Mouse (Mus musculus) right cerebral cortex, postnatal 4 days (tissue): ENCODE measurements around the gene Pten.
A peak's percentile ranks its signal among the peaks of the same experiment; 100 is the strongest.

Source experiments
- DNase-seq: peaks from one replicate; pipeline ENCODE4 v3.0.0-alpha.2; 2022

The Pten gene

GRCm38 (mm10) chr19:32756900-32757725 is at the start of gene Pten:
Pten (plus strand) TSS chr19:32757497.
- peak; percentile 95 for DNase-seq

- DNase-seq, result no peak
Measured at GRCm38 (mm10) chr19:32708996-32709395, 48.3 kb upstream of the Pten start.

DNA sequence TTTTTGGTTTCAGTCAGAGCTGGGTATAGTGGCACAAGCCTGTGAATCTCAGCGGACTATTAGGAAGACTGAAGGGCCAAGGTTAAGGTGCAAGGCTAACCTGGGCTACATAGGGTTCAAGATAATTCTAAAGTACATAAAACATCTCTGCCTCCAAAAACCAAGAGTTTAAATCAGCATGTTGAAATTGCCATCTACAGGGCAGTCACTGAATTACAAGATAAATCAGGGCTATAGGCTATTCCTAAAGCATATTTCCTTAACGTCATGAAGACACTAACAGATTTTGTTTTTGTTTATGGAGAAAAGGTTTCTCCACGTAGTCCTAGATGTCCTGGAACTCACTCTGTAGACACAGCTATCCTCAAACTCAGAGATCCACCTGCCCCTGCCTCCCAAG is 47.0 kb upstream of the Pten start:
- no peak for DNase-seq

DNA sequence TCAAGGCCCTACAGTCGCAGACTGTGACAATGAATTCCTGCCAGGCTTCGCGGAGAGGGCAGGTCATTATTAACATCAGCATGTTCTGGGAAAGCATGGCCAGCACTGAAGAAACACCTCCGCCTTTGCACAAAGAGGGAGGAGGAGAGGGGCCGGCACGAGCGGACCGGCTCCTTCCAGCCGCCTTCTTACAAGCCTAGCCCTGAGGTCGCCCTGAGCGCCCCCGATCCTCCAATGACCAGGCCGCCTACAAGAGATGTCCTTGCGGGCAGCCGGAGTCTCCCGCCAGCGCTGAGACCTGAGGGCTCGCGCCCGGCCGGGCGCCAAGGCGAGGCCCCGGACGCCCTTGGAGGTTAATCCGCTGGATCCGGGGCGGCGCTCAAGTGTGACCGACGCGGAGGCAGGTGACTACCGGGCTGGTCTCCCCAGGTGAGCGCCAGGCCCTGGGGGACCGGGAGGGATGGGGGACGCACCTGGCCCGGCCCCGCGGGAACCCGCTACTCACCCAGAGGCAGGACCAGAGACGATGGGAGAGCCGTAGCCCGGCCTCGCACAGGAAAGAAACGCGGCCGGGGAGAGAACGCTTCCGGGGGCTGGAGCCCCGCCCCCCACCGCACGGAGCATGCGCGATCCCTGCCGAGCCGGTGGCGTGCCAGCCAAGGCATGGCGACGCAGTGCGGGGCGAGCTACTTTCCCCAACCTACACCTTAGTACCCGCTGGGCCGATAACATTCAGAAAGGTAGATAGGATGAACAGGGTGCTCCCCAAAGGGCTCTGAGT is 45.3 kb upstream of the Pten start:
- DNase-seq, result peak; percentile 96

DNA sequence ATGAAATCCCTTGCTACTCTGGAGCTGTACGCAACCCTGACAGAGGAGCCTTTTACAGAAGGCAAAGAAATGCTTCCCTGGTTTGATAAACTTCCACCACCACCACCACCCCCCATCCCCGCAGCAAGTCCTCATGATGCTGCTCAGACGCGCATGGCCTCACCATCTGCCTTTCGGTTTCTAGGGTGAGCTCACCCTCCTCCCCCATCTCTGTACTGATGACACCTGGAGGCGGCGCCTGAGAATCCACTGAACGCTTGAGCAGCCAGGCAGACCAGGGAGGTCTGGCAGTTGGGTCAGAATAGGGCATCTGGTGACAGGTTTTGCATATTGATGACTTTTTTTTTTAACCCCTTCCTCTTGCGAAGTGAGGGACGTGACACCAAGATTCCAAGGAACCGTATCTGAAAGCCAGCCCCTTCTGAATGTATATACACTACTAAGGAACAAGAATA is 44.7 kb upstream of the Pten start:
- peak; percentile 60 for DNase-seq

DNA sequence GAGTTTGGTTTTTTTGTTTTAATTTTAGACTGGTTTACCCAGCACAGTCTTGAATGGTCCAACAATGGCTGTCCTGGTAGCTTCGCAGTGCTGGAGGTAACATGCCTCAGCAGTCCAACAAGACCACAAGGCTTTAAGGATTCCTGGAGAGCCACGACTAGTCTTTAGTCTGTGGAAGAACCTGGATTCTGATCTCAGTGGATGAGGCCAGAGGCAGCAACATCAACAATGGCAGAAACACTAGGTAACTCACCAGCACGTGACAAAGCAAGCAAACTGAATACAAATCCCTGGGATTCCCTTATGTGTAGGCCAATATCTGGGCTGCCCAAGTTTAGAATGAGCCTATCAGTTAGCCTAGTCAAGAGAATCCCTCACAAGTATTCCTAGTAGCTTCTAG is 43.8 kb upstream of the Pten start:
- DNase-seq, result no peak

- DNase-seq, result peak; percentile 56
Measured at GRCm38 (mm10) chr19:32715201-32715600, 42.1 kb upstream of the Pten start.

DNA sequence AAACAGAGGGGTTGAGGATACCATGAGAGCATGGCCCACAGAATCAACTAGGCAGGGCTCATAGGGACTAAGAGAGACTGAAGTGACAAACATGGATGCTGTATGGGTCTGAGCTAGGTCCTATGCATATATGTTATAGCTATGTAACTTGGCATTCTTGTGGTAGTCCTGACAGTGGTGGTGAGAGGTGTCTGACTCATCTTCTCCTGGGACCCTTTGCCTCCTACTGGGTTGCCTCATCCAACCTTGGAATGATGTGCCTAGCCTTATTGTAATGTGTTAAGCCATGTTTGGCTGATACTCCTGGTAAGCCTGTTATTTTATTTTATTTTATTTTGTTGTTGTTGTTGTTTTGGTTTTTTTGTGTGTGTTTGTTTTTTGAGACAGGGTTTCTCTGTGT is 41.6 kb upstream of the Pten start:
- no peak for DNase-seq

DNA sequence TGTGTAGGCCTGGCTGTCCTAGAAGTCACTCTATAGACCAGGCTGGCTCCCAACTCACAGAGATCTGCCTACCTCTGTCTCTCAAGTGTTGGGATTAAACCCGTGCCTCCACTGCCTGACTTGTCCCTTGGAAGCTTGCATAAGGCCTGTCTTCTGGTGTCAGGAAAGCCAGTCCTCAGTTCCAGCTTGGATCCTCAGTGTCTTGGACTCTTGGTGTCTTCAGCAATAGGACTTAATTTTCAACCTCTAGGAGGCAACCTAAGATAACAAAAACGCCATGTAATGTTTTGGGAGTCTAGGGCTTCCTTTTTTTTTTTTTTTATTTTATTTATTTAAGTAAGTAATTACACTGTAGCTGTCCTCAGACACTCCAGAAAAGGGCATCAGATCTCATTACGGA is 39.7 kb upstream of the Pten start:
- DNase-seq, result no peak

DNA sequence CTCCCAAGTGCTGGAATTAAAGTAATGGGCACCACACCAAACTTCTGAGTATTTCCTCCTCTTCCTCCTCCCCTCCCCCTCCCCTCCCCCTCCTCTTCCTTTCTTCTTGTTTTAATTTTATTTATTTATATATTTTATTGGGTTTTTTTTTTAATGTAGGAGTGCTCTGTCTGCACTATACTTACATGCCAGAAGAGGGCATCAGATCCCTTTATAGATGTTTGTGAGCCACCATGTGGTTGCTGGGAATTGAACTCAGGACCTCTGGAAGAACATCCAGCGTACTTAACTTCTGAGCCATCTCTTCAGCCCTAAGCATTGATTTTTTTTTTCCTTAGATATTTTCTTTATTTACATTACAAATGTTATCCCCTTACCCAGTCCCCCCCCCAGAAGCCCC is 37.0 kb upstream of the Pten start:
- no peak for DNase-seq

DNA sequence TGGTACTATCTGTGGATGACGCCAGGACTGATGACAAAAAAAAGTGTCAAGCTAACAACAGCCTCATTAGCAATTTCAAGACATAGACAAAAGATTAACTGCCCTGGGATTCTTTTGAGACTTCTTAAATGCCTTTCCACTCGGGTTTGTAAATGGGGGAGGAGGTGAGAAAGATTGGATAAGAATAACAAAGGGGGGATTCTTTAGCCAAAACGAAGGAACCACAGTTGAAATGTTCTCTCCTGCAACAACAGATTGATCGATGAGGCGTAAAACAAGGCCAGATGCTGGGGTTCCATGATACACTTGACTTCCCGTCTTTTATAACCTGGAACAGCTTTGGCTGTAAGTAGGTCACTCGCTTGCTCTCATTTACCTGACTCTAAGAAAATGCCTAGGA is 33.5 kb upstream of the Pten start:
- no peak for DNase-seq

DNA sequence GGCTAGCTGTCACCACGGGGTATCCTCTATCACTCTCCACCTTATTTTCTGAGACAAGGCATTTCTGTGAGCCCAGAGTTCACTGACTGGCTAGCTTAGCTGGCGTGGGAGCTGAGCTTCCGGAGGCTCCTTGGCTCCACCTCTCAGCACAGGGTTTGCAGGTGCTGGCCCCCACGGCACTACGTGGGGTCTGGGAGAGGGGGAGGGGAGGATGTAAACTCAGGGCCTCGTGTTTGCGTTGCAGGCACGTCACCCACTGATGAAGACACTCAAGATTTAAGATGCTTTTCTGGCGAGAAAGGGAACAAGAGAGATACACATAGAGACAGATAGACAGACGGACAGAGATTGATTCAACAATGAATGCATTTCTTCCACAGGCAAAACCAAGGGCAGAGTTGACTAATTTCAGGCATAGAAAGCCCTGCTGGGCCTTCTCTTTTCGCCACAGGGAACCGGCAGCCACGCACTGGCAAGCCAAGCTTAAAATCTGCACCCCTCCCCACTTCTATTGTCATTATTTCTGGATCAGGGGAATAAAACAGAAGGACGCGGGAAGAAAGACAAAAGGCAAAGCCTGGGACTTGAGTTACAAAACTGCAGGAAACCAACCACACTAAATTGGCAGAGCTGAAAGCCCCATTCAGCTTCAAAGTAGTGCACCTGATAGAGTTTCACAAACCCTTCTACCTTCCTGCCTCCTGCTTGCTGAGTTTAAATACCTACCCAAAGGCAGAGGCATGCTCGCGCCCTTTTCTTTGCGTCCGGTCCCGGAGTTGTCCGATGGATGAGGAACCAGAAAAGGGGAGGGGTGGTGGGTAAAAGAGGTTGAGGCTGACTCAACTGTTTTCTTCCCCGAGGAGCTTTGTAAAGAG is 30.6 kb upstream of the Pten start:
- DNase-seq, result no peak

DNA sequence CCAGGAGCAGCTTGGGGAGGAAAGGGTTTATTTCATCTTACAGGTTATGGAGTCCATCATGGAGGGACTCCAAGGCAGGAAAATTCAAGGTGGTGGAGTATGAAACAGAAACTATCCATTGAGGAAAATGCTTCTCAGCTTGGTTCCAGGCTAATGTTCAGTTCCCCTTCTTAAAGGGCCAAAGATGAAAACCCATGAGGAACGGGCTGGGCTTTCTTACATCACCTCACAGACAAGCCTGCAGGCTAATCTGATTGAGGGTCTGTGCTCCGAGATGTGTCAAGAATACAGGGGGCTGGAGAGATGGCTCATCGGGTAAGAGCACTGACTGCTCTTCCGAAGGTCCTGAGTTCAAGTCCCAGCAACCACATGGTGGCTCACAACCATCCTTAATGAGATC is 27.5 kb upstream of the Pten start:
- DNase-seq, result no peak

- DNase-seq, result no peak
Measured at GRCm38 (mm10) chr19:32732922-32733321, 24.4 kb upstream of the Pten start.

- DNase-seq, result no peak
Measured at GRCm38 (mm10) chr19:32737844-32738243, 19.5 kb upstream of the Pten start.

DNA sequence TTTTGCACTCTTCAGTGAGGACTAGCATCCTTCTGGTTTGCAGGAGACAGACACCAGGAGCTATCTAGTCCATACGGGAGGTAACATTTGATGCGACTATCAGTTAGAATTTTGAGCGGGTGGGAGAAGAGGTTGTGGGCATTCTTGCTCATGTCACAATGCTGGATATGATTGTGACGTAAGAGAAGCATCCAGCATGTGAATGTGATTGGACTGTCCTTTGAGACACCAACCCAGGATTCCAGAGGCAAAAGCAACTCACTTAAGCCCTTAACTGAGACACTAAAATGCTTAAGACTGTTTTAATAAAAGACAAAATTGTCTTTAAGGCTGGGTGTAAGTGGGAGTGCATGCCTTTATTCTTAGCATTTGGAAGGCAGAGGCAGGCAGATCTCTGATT is 17.6 kb upstream of the Pten start, which contains the start of gene Atad1:
Atad1 (minus strand) TSS at position 101 of the 400 bp plus-strand sequence.
- no peak for DNase-seq

DNA sequence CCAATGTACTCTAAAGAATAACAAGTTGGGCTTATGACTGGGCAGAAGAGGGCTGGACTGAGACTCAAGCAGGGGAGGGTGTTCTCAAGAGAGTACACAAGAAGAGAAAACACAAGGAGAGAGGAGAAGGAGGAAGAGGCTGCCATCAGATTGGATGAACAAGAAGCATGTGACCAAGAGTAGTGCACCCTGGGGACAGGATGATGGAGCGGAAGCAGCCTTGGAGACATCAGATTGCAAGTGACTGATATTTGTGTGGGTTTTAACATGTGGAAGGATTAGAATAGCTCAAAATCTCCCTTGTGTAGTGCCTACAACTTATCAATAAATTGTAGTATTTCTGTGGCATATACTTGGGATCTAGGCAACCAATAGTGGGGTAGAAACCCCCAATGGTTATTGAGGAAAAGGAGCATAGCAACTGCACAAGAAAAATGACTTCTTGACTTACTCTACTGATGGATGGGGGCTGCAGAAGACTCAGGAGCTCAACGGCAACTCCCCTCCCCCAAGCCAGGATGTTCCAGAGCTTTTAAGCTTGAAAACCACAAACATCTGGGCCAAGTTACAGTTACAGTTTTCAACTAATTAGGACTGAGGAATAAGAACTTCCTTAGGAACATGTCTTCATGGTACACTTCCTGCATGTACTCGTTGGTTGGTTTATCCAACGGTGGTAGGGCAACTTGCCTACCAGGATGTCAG is 16.5 kb upstream of the Pten start:
- DNase-seq, result no peak

- DNase-seq, result peak; percentile 48
Measured at GRCm38 (mm10) chr19:32749425-32749824, 7.9 kb upstream of the Pten start.

GRCm38 (mm10) chr19:32752357-32752756 is 4.9 kb upstream of the Pten start:
- no peak for DNase-seq

- DNase-seq, result no peak
Measured at GRCm38 (mm10) chr19:32753386-32753785, 3.9 kb upstream of the Pten start.

DNA sequence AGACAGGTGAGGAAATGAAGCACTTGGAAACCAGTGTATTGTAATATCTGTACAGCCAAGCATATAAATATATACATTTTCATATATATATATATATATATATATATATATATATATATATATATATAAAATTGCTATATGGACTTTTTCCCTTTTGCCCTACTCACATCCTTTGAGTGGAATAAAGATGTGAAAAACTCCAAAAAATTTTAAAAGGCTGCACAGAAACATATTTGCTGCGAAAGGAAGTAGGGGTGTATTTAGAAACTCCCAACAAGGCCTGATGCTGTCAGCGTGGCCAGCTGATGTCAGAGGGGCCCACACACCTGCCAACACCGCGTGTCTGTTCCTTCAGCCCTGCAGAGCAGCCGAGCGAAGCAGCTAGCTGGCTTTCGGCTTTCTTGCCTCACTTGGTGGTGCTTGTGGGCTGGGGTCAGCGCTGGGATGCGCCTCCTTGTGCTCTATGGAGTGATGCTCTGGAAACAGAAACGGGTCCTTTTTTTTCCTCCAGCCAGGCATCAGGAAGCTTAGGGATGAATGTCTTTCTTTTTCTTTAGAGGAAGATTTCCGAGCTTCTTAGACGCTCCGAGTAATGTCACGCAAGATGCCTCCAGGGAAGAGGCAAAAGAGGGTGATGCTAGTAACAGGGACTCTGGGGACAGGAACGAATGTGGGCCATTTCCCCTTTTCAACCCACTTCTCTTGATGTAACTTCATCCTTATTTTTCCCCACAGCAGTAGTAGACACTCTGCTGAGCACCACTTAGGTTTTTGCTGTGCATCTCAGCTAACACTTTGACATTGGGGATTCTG is 2.9 kb upstream of the Pten start:
- DNase-seq, result peak; percentile 6
